Mouse (Mus musculus): ENCODE data around the gene Slc17a8. TPM values are rescaled to one million over a fixed set of nuclear protein-coding genes. Genes with fewer than 3 reads are reported as not detected.

Slc17a8 gene
- polyA plus RNA-seq, 1 experiment = 0.01 TPM

- no peak overlapping the region for H3K4me3 ChIP-seq (ENCODE audit: insufficient read depth, poor library complexity, severe bottlenecking)
- no peaks in the 10 kb centered on the region for H3K27me3 ChIP-seq (ENCODE audit: control insufficient read depth, insufficient read depth, insufficient read length)
- no peak overlapping the region for H3ac ChIP-seq (ENCODE audit: control insufficient read depth, insufficient read length, low read depth)
- no peaks in the 10 kb centered on the region for H3K79me2 ChIP-seq (ENCODE audit: control insufficient read depth, insufficient read depth)
- H3K36me3 ChIP-seq (ENCODE audit: control insufficient read depth, insufficient read depth) = no peaks in the 10 kb centered on the region
- TF ChIP-seq CEBPB (IDR thresholded peaks at IDR 0.05; ENCODE audit: low read depth) (no peak), MAX (IDR thresholded peaks at IDR 0.05) (no peak), MYOG (IDR thresholded peaks at IDR 0.05; ENCODE audit: control insufficient read depth, extremely low read depth, insufficient read length) (no peak), MYOD1 (IDR thresholded peaks at IDR 0.05; ENCODE audit: control insufficient read depth, insufficient read length, low read depth) (no peak), CTCF (IDR thresholded peaks at IDR 0.05; ENCODE audit: control insufficient read depth, insufficient read depth, insufficient read length) (no peak), USF1 (IDR thresholded peaks at IDR 0.05; ENCODE audit: low read depth) (no peak), FOSL1 (IDR thresholded peaks at IDR 0.05; ENCODE audit: insufficient read depth, low read length, poor library complexity, severe bottlenecking) (no peak)
- no peaks in the 10 kb centered on the region for H3K79me3 ChIP-seq (ENCODE audit: low read depth)
Observed at GRCm38 (mm10) chr10:89553015-89553414, 68.0 kb downstream of the Slc17a8 start.

GRCm38 (mm10) chr10:89551657-89552056 is 69.4 kb downstream of the Slc17a8 start:
- Histone ChIP-seq H3K79me2 (ENCODE audit: control insufficient read depth, insufficient read depth) (no peaks in the 10 kb centered on the region), H3K79me3 (ENCODE audit: low read depth) (no peaks in the 10 kb centered on the region), H3K27me3 (ENCODE audit: control insufficient read depth, insufficient read depth, insufficient read length) (no peaks in the 10 kb centered on the region), H3ac (ENCODE audit: control insufficient read depth, insufficient read length, low read depth) (no peak overlapping the region), H3K36me3 (ENCODE audit: control insufficient read depth, insufficient read depth) (no peaks in the 10 kb centered on the region), H3K4me3 (ENCODE audit: insufficient read depth, poor library complexity, severe bottlenecking) (no peak overlapping the region)
- no peak for TF ChIP-seq MYOG (IDR thresholded peaks at IDR 0.05; ENCODE audit: control insufficient read depth, extremely low read depth, insufficient read length)
- TF ChIP-seq FOSL1 (IDR thresholded peaks at IDR 0.05; ENCODE audit: insufficient read depth, low read length, poor library complexity, severe bottlenecking) = no peak
- no peak for TF ChIP-seq CTCF (IDR thresholded peaks at IDR 0.05; ENCODE audit: control insufficient read depth, insufficient read depth, insufficient read length)
- no peak for TF ChIP-seq USF1 (IDR thresholded peaks at IDR 0.05; ENCODE audit: low read depth)
- no peak for TF ChIP-seq MYOD1 (IDR thresholded peaks at IDR 0.05; ENCODE audit: control insufficient read depth, insufficient read length, low read depth)
- TF ChIP-seq MAX (IDR thresholded peaks at IDR 0.05) = no peak
- TF ChIP-seq CEBPB (IDR thresholded peaks at IDR 0.05; ENCODE audit: low read depth) = no peak

- TF ChIP-seq FOSL1 (IDR thresholded peaks at IDR 0.05; ENCODE audit: insufficient read depth, low read length, poor library complexity, severe bottlenecking) = no peak
- TF ChIP-seq MYOD1 (IDR thresholded peaks at IDR 0.05; ENCODE audit: control insufficient read depth, insufficient read length, low read depth) = no peak
- no peak for TF ChIP-seq USF1 (IDR thresholded peaks at IDR 0.05; ENCODE audit: low read depth)
- TF ChIP-seq CTCF (IDR thresholded peaks at IDR 0.05; ENCODE audit: control insufficient read depth, insufficient read depth, insufficient read length) = no peak
- TF ChIP-seq CEBPB (IDR thresholded peaks at IDR 0.05; ENCODE audit: low read depth) = no peak
- no peak for TF ChIP-seq MYOG (IDR thresholded peaks at IDR 0.05; ENCODE audit: control insufficient read depth, extremely low read depth, insufficient read length)
- TF ChIP-seq MAX (IDR thresholded peaks at IDR 0.05) = no peak
- no peaks in the 10 kb centered on the region for H3K27me3 ChIP-seq (ENCODE audit: control insufficient read depth, insufficient read depth, insufficient read length)
- no peaks in the 10 kb centered on the region for H3K79me3 ChIP-seq (ENCODE audit: low read depth)
- H3K4me3 ChIP-seq (ENCODE audit: insufficient read depth, poor library complexity, severe bottlenecking) = no peak overlapping the region
- no peak overlapping the region for H3ac ChIP-seq (ENCODE audit: control insufficient read depth, insufficient read length, low read depth)
- no peaks in the 10 kb centered on the region for H3K79me2 ChIP-seq (ENCODE audit: control insufficient read depth, insufficient read depth)
- no peaks in the 10 kb centered on the region for H3K36me3 ChIP-seq (ENCODE audit: control insufficient read depth, insufficient read depth)
Observed at GRCm38 (mm10) chr10:89548028-89548427, 73.0 kb downstream of the Slc17a8 start.

- Histone ChIP-seq H3ac (ENCODE audit: control insufficient read depth, insufficient read length, low read depth) (no peak overlapping the region), H3K79me2 (ENCODE audit: control insufficient read depth, insufficient read depth) (no peaks in the 10 kb centered on the region), H3K27me3 (ENCODE audit: control insufficient read depth, insufficient read depth, insufficient read length) (no peaks in the 10 kb centered on the region), H3K79me3 (ENCODE audit: low read depth) (no peaks in the 10 kb centered on the region), H3K36me3 (ENCODE audit: control insufficient read depth, insufficient read depth) (no peaks in the 10 kb centered on the region), H3K4me3 (ENCODE audit: insufficient read depth, poor library complexity, severe bottlenecking) (no peak overlapping the region)
- TF ChIP-seq MYOD1 (IDR thresholded peaks at IDR 0.05; ENCODE audit: control insufficient read depth, insufficient read length, low read depth) = no peak
- TF ChIP-seq MYOG (IDR thresholded peaks at IDR 0.05; ENCODE audit: control insufficient read depth, extremely low read depth, insufficient read length) = no peak
- no peak for TF ChIP-seq MAX (IDR thresholded peaks at IDR 0.05)
- TF ChIP-seq CEBPB (IDR thresholded peaks at IDR 0.05; ENCODE audit: low read depth) = no peak
- no peak for TF ChIP-seq CTCF (IDR thresholded peaks at IDR 0.05; ENCODE audit: control insufficient read depth, insufficient read depth, insufficient read length)
- TF ChIP-seq FOSL1 (IDR thresholded peaks at IDR 0.05; ENCODE audit: insufficient read depth, low read length, poor library complexity, severe bottlenecking) = no peak
- TF ChIP-seq USF1 (IDR thresholded peaks at IDR 0.05; ENCODE audit: low read depth) = no peak
Observed at GRCm38 (mm10) chr10:89546989-89547388, 74.1 kb downstream of the Slc17a8 start.

- no peaks in the 10 kb centered on the region for H3K27me3 ChIP-seq (ENCODE audit: control insufficient read depth, insufficient read depth, insufficient read length)
- no peak overlapping the region for H3ac ChIP-seq (ENCODE audit: control insufficient read depth, insufficient read length, low read depth)
- no peaks in the 10 kb centered on the region for H3K79me2 ChIP-seq (ENCODE audit: control insufficient read depth, insufficient read depth)
- no peaks in the 10 kb centered on the region for H3K36me3 ChIP-seq (ENCODE audit: control insufficient read depth, insufficient read depth)
- H3K79me3 ChIP-seq (ENCODE audit: low read depth) = no peaks in the 10 kb centered on the region
- TF ChIP-seq MYOD1 (IDR thresholded peaks at IDR 0.05; ENCODE audit: control insufficient read depth, insufficient read length, low read depth) (no peak), FOSL1 (IDR thresholded peaks at IDR 0.05; ENCODE audit: insufficient read depth, low read length, poor library complexity, severe bottlenecking) (no peak), CEBPB (IDR thresholded peaks at IDR 0.05; ENCODE audit: low read depth) (no peak), MAX (IDR thresholded peaks at IDR 0.05) (no peak), MYOG (IDR thresholded peaks at IDR 0.05; ENCODE audit: control insufficient read depth, extremely low read depth, insufficient read length) (no peak)
- no peak overlapping the region for H3K4me3 ChIP-seq (ENCODE audit: insufficient read depth, poor library complexity, severe bottlenecking)
Observed at GRCm38 (mm10) chr10:89543867-89544266, 77.2 kb downstream of the Slc17a8 start.

DNA sequence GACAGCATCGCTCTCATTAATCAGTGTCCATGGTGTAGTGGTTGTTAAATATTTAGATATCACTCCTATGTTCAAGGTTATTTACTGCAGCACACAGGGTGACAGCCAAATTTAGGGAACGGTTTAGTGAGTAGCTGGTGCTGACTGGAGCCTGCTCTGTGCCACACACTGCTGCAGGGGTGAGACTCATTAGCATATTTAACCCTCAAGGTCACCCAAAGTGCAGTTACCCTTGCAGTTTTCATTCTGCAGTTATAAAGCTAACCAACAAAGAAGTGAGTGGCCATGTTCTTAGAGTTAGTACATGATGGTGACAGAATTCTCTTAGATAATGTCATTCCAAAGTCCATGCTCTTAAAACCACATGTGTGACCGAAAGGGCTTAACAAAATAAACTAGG is 78.7 kb downstream of the Slc17a8 start:
- TF ChIP-seq USF1 (IDR thresholded peaks at IDR 0.05; ENCODE audit: low read depth) (no peak), CTCF (IDR thresholded peaks at IDR 0.05; ENCODE audit: control insufficient read depth, insufficient read depth, insufficient read length) (no peak), CEBPB (IDR thresholded peaks at IDR 0.05; ENCODE audit: low read depth) (no peak), MYOG (IDR thresholded peaks at IDR 0.05; ENCODE audit: control insufficient read depth, extremely low read depth, insufficient read length) (no peak)
- Histone ChIP-seq H3K79me2 (ENCODE audit: control insufficient read depth, insufficient read depth) (no peaks in the 10 kb centered on the region), H3K27me3 (ENCODE audit: control insufficient read depth, insufficient read depth, insufficient read length) (no peaks in the 10 kb centered on the region), H3K4me3 (ENCODE audit: insufficient read depth, poor library complexity, severe bottlenecking) (no peak overlapping the region), H3K79me3 (ENCODE audit: low read depth) (no peaks in the 10 kb centered on the region), H3K36me3 (ENCODE audit: control insufficient read depth, insufficient read depth) (no peaks in the 10 kb centered on the region), H3ac (ENCODE audit: control insufficient read depth, insufficient read length, low read depth) (no peak overlapping the region)
